Mouse (Mus musculus) heart, postnatal 25 days (tissue): ENCODE results near the gene Fibcd1. TPM values are rescaled to one million over a fixed set of nuclear protein-coding genes. Genes with fewer than 3 reads are reported as not detected.

Source experiments
- DNase-seq: peaks from one replicate; pipeline ENCODE4 v3.0.0; 2022; ENCODE audit warnings: low spot score
- intact Hi-C: fragments of 180-260 bp; cut with DNase I; formaldehyde crosslinking; loops from one replicate; pipeline ENCODE4 v1.15.1; 2025
- total RNA-seq, 2 experiments: library from RNA; stranded (reverse); gene quantifications; 2 replicates each; pipeline ENCODE4 v1.2.3; 2021

Gene Fibcd1
- total RNA-seq, 2 experiments from 2014 or later = not detected

GRCm38 (mm10) chr2:31822524-31823371, 23.1 kb downstream of the Fibcd1 start:
- no peak for DNase-seq
- intact Hi-C loops = no loop called here

DNA sequence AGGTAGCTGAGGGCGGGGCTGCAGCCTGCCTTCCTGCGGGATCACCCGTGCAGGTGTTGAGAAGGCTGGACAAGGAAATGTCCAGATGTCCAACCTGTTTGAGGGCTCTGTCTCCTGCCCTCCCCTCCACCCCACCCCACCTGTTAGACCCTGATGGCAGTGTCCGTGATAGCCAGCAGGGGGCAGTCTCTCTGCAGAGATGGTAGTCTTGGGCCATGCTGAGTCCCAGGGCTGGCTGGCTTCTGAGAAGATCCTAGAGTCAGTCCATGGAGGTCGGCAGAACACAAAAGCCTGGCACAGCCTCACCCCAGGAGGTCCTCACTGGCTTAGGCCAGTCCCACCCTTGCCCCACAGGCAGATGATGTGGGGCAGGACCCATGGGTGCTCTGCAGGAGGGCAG, 30.4 kb downstream of the Fibcd1 start:
- DNase-seq = no peak
- intact Hi-C loops = no loop called here

DNA sequence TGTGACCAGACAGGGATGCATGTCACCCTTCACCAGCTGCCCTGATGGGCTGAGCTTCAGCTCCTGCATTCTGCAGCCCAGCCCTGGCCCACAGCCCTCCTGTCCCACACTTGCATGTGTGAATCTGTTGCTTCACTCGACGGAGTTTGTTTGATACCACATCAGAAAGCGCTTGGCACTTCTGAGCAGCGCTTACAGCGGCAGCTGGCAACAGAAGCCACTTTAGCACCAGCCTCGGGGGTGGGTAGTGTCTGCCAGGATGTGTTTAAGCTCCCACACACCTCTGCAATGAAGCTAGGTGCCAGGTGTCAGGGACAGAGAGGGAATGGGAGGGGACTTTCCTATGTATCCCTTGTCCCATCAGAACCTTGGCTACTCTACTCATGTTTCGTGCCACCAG, 31.1 kb downstream of the Fibcd1 start:
- intact Hi-C loops = loop anchor here (5.0 kb wide), 1 partner anchor 98 kb away; no protein-coding TSS in a partner anchor
- no peak for DNase-seq

- DNase-seq = no peak
- intact Hi-C loops = loop anchor here (5.0 kb wide), 1 partner anchor 99 kb away; no protein-coding TSS in a partner anchor
These were observed 32.2 kb downstream of the Fibcd1 start for GRCm38 (mm10) chr2:31813641-31814040.

- intact Hi-C loops = loop anchor here (5.0 kb wide), 1 partner anchor 101 kb away; no protein-coding TSS in a partner anchor
- no peak for DNase-seq
These were observed 34.5 kb downstream of the Fibcd1 start for GRCm38 (mm10) chr2:31811086-31811958.

- no peak for DNase-seq
- intact Hi-C loops = loop anchor here (5.0 kb wide), 1 partner anchor 102 kb away; no protein-coding TSS in a partner anchor
These were observed 35.4 kb downstream of the Fibcd1 start, which contains the start of gene Qrfp for GRCm38 (mm10) chr2:31810444-31810843. TSS of gene Qrfp (minus strand) at chr2:31810580.

- intact Hi-C loops = no loop called here
- no peak for DNase-seq
These were observed 36.5 kb downstream of the Fibcd1 start for GRCm38 (mm10) chr2:31809358-31809740.

DNA sequence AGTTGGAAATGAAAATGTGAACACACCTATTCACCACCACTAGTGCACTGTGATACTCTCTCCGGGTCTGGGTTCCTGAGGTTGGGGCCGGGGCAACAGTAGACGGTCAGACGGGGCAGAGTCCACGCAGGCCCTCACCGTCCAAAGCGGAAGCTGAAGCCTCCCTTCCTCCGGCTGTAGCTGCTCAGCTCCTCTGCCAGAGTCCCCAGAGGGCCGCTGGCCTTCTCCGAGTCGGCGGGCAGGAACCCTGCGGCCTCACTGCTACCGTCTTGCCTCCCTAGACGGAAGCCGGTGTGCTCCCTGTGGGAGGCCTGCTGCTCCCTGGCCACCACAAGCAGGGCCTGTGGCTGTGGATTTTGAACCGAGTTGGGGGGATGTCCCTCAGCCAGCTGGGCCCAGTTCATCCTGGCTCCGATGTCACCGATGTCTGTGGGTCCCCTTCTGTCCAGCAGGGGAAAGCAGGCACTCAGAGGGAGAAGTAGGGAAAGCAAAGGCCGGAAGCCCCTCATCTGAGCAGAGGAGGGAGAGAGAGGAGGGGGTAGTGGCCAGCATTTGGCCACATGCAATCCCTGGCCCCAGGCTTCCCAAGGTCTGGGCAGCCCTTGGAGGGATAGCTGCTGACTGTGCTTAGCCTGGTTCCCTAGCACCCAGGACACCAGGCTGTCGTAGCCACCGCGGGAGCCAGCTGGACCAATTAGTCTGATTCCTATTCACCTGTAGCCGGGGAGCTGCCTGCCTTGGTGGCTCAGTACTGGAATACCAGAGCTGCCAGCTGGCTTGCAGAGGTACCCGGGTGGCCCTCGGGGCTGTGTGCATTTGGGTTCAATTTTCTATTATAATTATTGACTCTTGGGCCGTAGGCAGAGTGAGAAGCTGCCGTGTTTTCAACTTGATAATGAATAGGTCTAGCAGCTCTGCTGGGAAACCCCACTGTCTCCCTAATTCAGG, 37.1 kb downstream of the Fibcd1 start:
- DNase-seq = no peak
- intact Hi-C loops = no loop called here

DNA sequence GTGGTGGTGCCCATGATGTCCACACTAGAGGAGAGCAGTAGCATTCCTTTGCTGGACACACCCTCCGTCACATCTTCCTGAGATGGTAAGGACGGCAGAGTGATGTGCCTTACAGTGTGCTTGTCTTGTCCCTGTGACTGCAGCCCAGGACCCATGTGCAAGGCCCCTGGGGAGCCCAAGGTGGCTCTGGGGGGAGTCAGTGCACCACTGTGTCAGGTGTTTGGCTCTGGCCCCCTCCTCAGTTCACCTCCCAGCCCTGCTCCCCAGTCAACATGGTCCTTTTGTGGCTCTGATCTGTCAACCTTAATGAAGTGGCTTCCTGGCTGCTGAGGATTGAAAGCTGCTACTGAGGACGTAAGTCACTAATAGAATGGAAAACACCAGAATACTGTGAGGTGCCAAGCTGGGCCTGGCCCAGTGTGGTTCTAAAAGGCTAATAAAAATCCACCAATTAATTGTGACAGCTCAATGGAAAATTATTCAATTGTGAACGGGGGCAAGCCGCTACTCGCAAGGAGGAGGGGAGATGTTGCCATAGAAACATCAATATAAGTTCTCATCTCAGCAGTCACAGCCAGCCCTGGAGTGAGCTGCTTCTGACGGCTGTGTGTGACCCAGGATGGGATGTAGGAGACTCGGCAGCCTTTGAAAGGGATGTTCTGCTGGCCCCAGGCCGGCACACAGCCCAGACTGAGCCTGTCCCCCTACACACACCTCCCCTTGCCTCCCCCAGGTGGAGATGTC, 39.0 kb downstream of the Fibcd1 start:
- intact Hi-C loops = no loop called here
- DNase-seq = no peak

- intact Hi-C loops = no loop called here
- DNase-seq = no peak
These were observed 42.3 kb downstream of the Fibcd1 start for GRCm38 (mm10) chr2:31803480-31803879.

- intact Hi-C loops = no loop called here
- DNase-seq = no peak
These were observed 43.0 kb downstream of the Fibcd1 start for GRCm38 (mm10) chr2:31802811-31803210.

DNA sequence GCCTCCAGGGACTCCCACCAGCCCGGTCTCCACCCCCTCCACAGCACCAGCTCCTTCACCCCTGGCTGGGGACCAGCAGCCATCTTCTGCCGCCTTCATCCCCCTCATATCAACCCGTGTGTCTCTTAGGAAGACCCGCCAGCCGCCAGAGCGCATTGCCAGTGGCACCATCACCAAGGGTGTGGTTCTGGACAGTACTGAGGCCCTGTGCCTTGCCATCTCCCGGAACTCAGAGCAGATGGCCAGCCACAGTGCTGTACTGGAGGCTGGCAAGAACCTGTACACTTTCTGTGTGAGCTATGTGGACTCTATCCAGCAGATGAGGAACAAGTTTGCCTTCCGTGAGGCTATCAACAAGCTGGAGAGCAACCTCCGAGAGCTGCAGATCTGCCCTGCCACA, 44.4 kb downstream of the Fibcd1 start:
- DNase-seq = no peak
- intact Hi-C loops = no loop called here

- DNase-seq = no peak
- intact Hi-C loops = no loop called here
These were observed 48.9 kb downstream of the Fibcd1 start for GRCm38 (mm10) chr2:31796943-31797342.

DNA sequence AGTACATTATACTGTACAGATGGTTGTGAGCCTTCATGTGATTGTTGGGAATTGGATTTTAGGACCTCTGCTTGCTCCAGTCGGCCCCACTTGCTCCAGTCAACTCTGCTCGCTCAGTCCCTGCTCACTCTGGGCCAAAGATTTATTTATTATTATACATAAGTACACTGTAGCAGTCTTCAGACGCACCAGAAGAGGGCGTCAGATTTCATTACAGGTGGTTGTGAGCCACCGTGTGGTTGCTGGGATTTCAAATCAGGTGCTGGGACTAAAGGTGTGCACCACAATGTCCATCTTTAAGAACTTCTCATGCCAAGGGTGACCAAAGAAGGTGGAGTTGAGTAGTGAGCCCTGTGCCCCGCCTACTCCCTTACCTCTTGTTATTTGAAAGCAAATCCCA, 53.2 kb downstream of the Fibcd1 start:
- intact Hi-C loops = no loop called here
- no peak for DNase-seq

DNA sequence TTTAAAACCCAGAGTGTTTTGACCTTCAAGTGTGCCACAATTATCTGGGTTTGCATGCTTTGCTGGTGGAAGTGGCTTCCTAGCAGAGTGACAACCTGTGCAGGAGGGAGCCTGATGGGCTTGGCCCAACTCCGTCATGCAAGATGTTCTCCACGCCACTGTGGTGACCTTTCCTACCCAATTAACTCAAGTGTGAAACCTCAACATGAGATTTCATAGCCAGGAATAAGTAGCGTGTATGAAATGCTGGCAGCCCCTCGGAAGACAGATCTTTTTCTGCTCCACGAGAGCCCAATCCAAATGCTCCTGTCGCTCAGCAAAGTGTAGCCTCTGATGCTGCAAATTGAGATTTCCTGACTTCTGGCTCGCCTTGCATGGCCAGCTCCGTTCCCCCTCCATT, 54.5 kb downstream of the Fibcd1 start:
- intact Hi-C loops = no loop called here
- DNase-seq = no peak

DNA sequence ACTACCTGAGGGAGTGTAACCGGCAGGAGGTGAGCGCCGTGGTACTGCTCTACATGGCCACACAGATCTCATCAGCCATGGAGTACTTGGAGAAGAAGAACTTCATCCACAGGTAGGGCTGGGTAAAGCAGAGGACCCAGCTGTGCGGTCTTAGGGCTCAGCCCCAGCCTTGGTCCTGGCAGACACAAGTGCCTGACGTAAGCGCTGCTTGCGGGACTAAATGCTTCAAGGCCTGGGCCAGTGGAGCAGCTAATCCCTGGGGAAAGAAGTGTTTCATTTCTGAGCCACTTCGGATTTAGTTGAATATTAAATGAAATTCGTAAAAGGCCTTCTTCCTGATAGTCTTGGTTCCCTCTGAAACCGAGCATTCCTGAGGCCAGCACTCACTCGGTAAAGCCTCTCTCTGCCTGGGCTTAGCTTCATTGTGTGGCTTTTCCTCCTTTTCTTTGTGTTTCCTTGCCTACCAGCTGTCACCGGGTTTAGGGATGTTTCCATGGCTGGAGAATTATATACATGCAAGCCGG, 55.0 kb downstream of the Fibcd1 start:
- no peak for DNase-seq
- intact Hi-C loops = no loop called here

- intact Hi-C loops = loop anchor here (5.0 kb wide), 1 partner anchor 123 kb away; no protein-coding TSS in a partner anchor
- no peak for DNase-seq
These were observed 56.6 kb downstream of the Fibcd1 start for GRCm38 (mm10) chr2:31789215-31789614.

DNA sequence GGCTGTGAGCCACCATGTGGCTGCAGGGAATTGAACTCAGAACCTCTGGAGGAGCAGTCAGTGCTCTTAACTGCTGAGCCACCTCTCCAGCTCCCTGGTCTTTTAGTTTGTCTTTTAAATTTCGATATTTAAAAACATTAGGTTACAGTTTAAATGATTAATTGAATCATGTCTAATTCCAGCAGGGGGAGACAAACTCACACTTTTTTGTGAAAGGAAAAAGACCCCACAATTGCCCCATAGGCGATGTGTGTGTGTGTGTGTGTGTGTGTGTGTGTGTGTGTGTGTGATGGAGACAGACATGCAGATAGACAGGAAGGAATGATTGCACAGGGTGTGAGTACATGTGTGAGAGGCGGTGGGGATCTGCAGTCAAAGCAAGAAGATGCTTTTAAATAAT, 57.6 kb downstream of the Fibcd1 start:
- intact Hi-C loops = loop anchor here (5.0 kb wide), 1 partner anchor 124 kb away; no protein-coding TSS in a partner anchor
- DNase-seq = no peak
